ENCODE assay signal across 34 mouse cellular contexts in the genomic region with DNA sequence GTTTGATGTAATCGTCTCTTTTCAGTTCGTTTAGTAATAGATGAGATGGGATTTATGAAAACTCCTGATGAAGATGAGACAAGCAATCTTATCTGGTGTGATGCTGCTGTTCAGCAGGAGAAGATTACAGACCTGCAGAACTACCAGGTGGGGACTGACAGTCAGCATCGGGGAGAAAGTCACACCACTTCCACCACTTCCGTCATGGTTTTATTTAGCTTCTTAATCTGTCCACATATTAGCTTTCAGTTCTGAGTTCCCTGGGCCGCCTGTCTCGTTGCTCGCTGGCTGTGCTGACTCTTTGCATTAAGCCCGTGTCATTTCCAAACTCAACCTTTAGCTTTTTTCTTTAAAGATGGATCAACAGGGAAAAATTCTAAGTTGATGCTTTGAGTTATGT. TPM values are rescaled to one million over a fixed set of nuclear protein-coding genes. Genes with fewer than 3 reads are reported as not detected.
"Had no signal": no experiment of that assay in that cellular context is flagged by ENCODE, and none has a peak within 500 bp of the region (broad histone marks: within the 10 kb centered on the region; RNA-seq: fewer than 3 reads in every experiment).

No protein-coding gene starts in this region.

- H3K4me1 ChIP-seq: heart, embryonic 12.5 days; heart, embryonic 13.5 days; heart, embryonic 15.5 days; hindbrain, embryonic 10.5 days; hindbrain, embryonic 12.5 days; hindbrain, embryonic 13.5 days; hindbrain, embryonic 15.5 days; intestine, embryonic 15.5 days; kidney, embryonic 15.5 days had no signal

- H3K36me3 ChIP-seq: heart, embryonic 15.5 days; hindbrain, embryonic 12.5 days; intestine, embryonic 15.5 days; kidney, embryonic 15.5 days had no signal

- ATAC-seq: hindbrain, embryonic 16.5 days; hindbrain, postnatal 0 days; inflammation-experienced regulatory T-cells, adult 6 months; intestine, embryonic 15.5 days; intestine, embryonic 16.5 days; intestine, postnatal 0 days had no signal

- H3K27me3 ChIP-seq: heart, embryonic 12.5 days; heart, embryonic 13.5 days; heart, embryonic 15.5 days; hindbrain, embryonic 12.5 days; hindbrain, embryonic 13.5 days; hindbrain, embryonic 15.5 days; intestine, embryonic 15.5 days; kidney, embryonic 15.5 days had no signal

- H3K9ac ChIP-seq: heart, embryonic 12.5 days; heart, embryonic 13.5 days; heart, embryonic 15.5 days; hindbrain, embryonic 12.5 days; hindbrain, embryonic 13.5 days; hindbrain, embryonic 15.5 days; intestine, embryonic 15.5 days; kidney, embryonic 15.5 days had no signal

- H3K27ac ChIP-seq: heart, embryonic 13.5 days; heart, embryonic 15.5 days; hindbrain, embryonic 10.5 days; hindbrain, embryonic 12.5 days; hindbrain, embryonic 13.5 days; hindbrain, embryonic 15.5 days; hindbrain, postnatal 0 days; intestine, embryonic 15.5 days; kidney, embryonic 15.5 days; kidney, postnatal 0 days; layer of hippocampus, adult 2 months; left cerebral cortex, adult 2 months had no signal

- H3K4me3 ChIP-seq: heart, embryonic 12.5 days; heart, embryonic 13.5 days; heart, embryonic 15.5 days; hindbrain, embryonic 10.5 days; hindbrain, embryonic 12.5 days; hindbrain, embryonic 13.5 days; hindbrain, embryonic 15.5 days; intestine, embryonic 15.5 days; kidney, embryonic 15.5 days; layer of hippocampus, adult 2 months; left cerebral cortex, adult 2 months had no signal

- DNase-seq: heart, postnatal 10 days; heart, postnatal 14 days; heart, postnatal 36 days; heart, postnatal 4 days; kidney, adult 11 months; kidney, adult 18-20 months; kidney, adult 2 months; kidney, adult 8-10 months; kidney, adult 9 months; kidney, postnatal 10 days; kidney, postnatal 14 days; kidney, postnatal 25 days; kidney, postnatal 36 days; kidney, postnatal 4 days; layer of hippocampus, adult 9-11 months; layer of hippocampus, postnatal 36 days had no signal

- H3K4me2 ChIP-seq: heart, embryonic 11.5 days; heart, embryonic 12.5 days; heart, embryonic 13.5 days; heart, embryonic 15.5 days; hindbrain, embryonic 12.5 days; hindbrain, embryonic 13.5 days; hindbrain, embryonic 15.5 days; intestine, embryonic 15.5 days; kidney, embryonic 15.5 days had no signal

- H3K9me3 ChIP-seq: heart, embryonic 13.5 days; heart, embryonic 15.5 days; hindbrain, embryonic 10.5 days; hindbrain, embryonic 12.5 days; hindbrain, embryonic 13.5 days; hindbrain, embryonic 15.5 days; intestine, embryonic 15.5 days; kidney, embryonic 15.5 days had no signal

RNA-seq across cellular contexts. Expression of a gene that starts 44.4 kb away (rescaled TPM):
- polyA plus RNA-seq: inflammation-experienced regulatory T-cells, adult 6 months had no signal
